Mouse (Mus musculus) inflammation-experienced regulatory T-cells, adult 16 weeks (primary cell): ENCODE data around the gene Zfp354b. TPM values are rescaled to one million over a fixed set of nuclear protein-coding genes. Genes with fewer than 3 reads are reported as not detected.

Experiments used
- polyA plus RNA-seq: library from polyadenylated mRNA; unstranded; fragments of 100-300 nt; shearing (Covaris generic); gene quantifications from one replicate; pipeline ENCODE4 v1.2.1, GENCODE M21; 2017

Gene Zfp354b
- not detected for polyA plus RNA-seq

DNA sequence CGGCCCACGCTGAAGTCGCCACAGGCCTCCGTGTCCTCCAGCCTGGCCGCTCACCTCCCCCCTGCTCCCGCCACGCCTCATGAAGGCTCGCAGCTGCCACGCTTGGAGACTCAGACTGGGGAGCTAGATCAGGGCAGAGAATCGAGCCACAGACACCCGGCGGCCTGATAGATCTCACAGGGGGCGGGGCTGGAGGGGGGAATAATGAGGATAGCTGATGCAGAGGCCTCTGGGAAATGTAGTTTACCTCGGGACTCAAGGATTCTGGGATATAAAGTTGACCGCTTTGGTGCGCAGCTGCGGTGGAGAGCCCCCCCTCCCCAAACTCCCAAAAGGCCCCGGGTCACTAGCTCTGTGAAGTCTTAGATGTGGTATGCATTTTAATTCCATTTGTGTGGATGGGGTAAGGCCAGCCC lies at the start of gene Zfp354b:
Gene Zfp354b (minus strand): TSS at position 183 of the 416 bp plus-strand sequence.

DNA sequence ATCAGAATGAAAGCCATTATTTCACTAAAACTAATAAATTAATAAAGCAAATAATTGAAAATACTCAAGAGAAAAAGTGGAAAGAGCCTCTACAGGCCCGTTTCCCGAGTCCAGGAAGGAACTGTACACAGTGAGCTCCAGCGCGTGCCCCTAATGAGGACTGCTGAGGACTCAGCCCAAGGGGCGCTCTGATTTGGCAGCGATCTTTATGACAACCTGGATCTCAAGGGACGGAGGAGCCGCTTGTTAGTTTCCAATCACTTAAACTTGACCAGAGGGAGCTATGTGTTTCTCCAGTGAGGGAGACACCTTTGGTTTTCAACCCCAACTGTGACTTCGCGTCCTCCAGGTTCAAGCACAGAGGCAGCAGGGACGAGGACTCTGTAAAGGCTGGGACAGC lies 34.8 kb upstream of the Zfp354b start, which contains the start of gene Olfr1378:
Gene Olfr1378 (plus strand): TSS at position 301 of the 400 bp plus-strand sequence.

DNA sequence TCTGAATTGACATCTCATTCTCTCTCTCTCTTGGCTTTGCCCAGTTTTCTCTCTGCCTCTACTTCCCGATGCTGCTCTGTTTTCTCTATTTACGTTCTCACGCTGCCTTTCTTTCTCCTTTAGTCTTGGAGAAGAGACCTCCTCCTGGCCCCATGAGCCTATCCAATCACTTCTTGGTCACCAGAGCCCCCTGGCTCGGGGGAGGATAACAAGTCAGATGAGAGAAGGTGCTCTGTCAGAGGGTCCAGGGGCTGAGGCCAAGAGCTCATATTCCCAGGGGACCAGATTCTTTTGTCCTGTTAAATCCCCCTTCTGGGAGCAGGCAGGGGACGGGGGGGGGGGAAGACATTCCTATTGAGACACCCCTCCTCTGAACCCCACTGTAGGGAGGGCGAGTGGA lies 22.2 kb upstream of the Zfp354b start, which contains the start of gene Prop1:
Gene Prop1 (minus strand): TSS at position 101 of the 400 bp plus-strand sequence.

DNA sequence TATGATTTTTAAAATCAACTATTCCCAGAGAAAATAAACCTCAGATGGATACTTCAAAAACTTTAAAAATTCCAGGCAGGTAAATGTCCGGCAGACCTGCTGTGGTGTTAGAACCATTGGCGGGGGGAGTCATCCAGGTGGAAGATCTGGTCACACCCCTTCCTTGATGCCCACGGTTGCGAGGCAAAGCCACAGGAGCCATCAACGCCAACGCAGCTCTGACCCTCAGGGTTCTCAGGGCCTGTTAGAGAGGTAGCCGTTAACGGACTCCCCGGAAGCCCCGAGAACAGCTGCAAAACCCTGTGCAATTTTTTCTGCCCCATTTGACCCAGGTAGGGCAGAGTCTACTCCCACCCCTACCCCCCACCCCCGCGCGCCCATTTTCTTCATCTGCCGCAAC lies 12.1 kb upstream of the Zfp354b start, which contains the start of gene 4933414I15Rik:
Gene 4933414I15Rik (minus strand): TSS at position 260 of the 400 bp plus-strand sequence.

DNA sequence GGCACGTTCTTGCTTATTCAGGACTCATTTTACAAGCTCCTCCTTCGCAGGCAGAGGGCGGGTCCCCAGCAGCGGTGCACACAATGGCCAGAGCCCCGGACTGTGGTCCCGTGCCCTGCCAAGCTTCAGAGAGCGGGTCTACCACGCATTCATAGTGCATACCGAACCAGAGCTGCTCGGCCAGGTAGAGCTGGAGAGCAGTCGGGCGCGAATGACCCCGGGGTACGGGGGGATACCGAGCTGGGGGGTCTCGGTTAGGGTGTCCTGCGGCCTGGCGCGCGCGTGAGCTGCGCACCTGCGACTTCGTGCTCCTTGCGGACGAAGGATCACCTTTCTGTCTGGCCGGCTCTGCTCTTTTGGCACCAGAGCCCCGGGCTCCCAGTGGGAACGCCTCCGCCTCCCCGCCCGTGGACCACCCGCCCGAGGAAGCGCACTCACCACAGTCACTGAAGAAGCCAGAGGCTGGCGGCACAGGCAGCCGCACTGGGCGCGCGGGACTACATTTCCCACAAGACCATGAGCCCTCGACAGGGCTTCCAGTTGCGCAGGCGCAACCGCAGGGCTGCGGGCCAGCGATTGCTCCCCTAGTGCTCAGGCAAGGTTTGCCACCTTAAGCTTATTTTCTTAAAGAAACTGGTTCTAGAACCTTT lies 15.6 kb downstream of the Zfp354b start, which contains the start of gene Zfp2:
Gene Zfp2 (minus strand): TSS at position 495 of the 650 bp plus-strand sequence.

DNA sequence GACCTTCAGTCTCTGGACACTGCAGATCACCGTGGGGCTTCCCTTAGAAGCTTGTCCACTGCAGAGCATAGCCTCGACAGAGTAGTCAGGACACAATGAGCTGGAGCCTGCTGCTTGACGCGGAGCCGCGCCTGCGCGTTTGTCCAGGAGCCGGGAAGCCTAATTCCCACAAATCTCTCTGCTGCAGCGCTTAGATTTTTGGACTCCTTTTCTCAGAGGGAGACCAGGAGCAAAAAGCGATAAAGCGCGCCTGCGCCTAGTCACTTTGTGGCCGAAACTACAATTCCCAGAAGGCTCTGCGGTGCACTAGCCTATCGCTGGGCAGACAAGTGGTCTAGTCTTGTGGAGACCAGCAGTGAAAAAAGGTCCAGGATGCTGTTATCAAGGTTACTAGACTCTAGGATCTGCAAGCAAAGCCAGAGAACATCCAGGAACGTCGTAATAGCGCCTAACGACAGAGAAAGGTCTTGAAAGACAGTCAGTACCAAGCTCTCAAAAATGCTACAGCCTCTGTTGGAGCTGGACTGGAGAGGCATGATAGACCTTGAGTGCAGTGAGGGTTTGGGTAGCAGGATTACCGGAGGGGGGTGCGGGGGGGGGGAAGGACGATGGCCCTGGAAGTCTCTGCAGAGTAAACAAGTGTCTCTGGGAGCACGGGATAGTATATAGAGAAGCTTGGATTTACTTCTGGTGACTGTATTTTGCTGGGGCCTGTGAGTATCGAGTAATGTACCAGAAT lies 43.9 kb downstream of the Zfp354b start, which contains the start of gene Zfp454:
Gene Zfp454 (minus strand): TSS at position 262 of the 739 bp plus-strand sequence.

Other genes starting within 250 kb of the Zfp354b start
- 4.0 TPM for gene Zfp354c, start 103.9 kb downstream of the Zfp354b start, polyA plus RNA-seq
- 0.13 TPM for gene Zfp879, start 90.1 kb downstream of the Zfp354b start, polyA plus RNA-seq
- 0.13 TPM for gene Grm6, start 80.9 kb downstream of the Zfp354b start, polyA plus RNA-seq
- not detected for gene Zfp454, start 44.0 kb downstream of the Zfp354b start, polyA plus RNA-seq
- 1.6 TPM for gene Zfp2, start 15.5 kb downstream of the Zfp354b start, polyA plus RNA-seq
- not detected for gene 4933414I15Rik, start 12.1 kb upstream of the Zfp354b start, polyA plus RNA-seq
- not detected for gene Prop1, start 22.1 kb upstream of the Zfp354b start, polyA plus RNA-seq
- gene Olfr1378, start 34.9 kb upstream of the Zfp354b start, polyA plus RNA-seq, result not detected
- gene Olfr1377, start 50.3 kb upstream of the Zfp354b start, polyA plus RNA-seq, result not detected
- gene Olfr51, start 72.0 kb upstream of the Zfp354b start, polyA plus RNA-seq, result not detected
- gene Olfr54, start 82.6 kb upstream of the Zfp354b start, polyA plus RNA-seq, result not detected
- not detected for gene Olfr1375, start 116.5 kb upstream of the Zfp354b start, polyA plus RNA-seq
- gene Zfp354a, start 127.6 kb upstream of the Zfp354b start, polyA plus RNA-seq, result not detected